In genomic region chr16:9115548-9115947, GRCm38 (mm10) we compare ENCODE assay signal across 27 mouse cellular contexts.
DNase-seq lines count a peak whose midpoint lies in the region; ATAC-seq lines count a peak whose summit lies in the region.
"Had no signal": no experiment of that assay in that cellular context is flagged by ENCODE, and none has a peak within 500 bp of the region (broad histone marks: within the 10 kb centered on the region; RNA-seq: fewer than 3 reads in every experiment).

No protein-coding gene starts in this region.

- H3K4me3 ChIP-seq in forebrain, embryonic 12.5 days (replicated peaks): no peak overlapping the region
- H3K4me3 ChIP-seq in forebrain, embryonic 15.5 days: no peak overlapping the region
- H3K4me3 ChIP-seq in midbrain, embryonic 12.5 days: no peak overlapping the region
- no peak overlapping the region for H3K4me3 ChIP-seq in midbrain, embryonic 15.5 days
- H3K4me3 ChIP-seq: embryonic facial prominence, embryonic 15.5 days; heart, embryonic 12.5 days; left cerebral cortex, adult 2 months; limb, embryonic 10.5 days; liver, embryonic 15.5 days; lung, embryonic 15.5 days; megakaryocyte, embryonic 14.5 days; stomach, embryonic 15.5 days had no signal

- 58% methylated on average over 5 of the region's 5 CpGs for WGBS in forebrain, embryonic 12.5 days
- 57% methylated on average over 5 of the region's 5 CpGs for WGBS in forebrain, embryonic 15.5 days
- WGBS in midbrain, embryonic 12.5 days: 54% methylated on average over 5 of the region's 5 CpGs
- 46% methylated on average over 5 of the region's 5 CpGs for WGBS in midbrain, embryonic 15.5 days

- H3K36me3 ChIP-seq in forebrain, embryonic 12.5 days (replicated peaks): no peaks in the 10 kb centered on the region
- no peaks in the 10 kb centered on the region for H3K36me3 ChIP-seq in forebrain, embryonic 15.5 days
- no peaks in the 10 kb centered on the region for H3K36me3 ChIP-seq in midbrain, embryonic 12.5 days
- no peaks in the 10 kb centered on the region for H3K36me3 ChIP-seq in midbrain, embryonic 15.5 days (replicated peaks)
- H3K36me3 ChIP-seq: embryonic facial prominence, embryonic 15.5 days; heart, embryonic 12.5 days; limb, embryonic 10.5 days; liver, embryonic 15.5 days; lung, embryonic 15.5 days; stomach, embryonic 15.5 days had no signal

- H3K4me2 ChIP-seq in forebrain, embryonic 12.5 days: no peak overlapping the region
- H3K4me2 ChIP-seq in forebrain, embryonic 15.5 days (replicated peaks): no peak overlapping the region
- H3K4me2 ChIP-seq in midbrain, embryonic 12.5 days (replicated peaks): no peak overlapping the region
- H3K4me2 ChIP-seq in midbrain, embryonic 15.5 days: no peak overlapping the region
- H3K4me2 ChIP-seq: embryonic facial prominence, embryonic 15.5 days; heart, embryonic 12.5 days; hindbrain, embryonic 14.5 days; liver, embryonic 15.5 days; lung, embryonic 15.5 days; stomach, embryonic 15.5 days had no signal

- H3K9ac ChIP-seq in forebrain, embryonic 12.5 days: no peak overlapping the region
- H3K9ac ChIP-seq in forebrain, embryonic 15.5 days (replicated peaks): no peak overlapping the region
- H3K9ac ChIP-seq in midbrain, embryonic 12.5 days (replicated peaks): no peak overlapping the region
- no peak overlapping the region for H3K9ac ChIP-seq in midbrain, embryonic 15.5 days
- H3K9ac ChIP-seq: embryonic facial prominence, embryonic 15.5 days; heart, embryonic 12.5 days; hindbrain, embryonic 14.5 days; liver, embryonic 15.5 days; lung, embryonic 15.5 days; stomach, embryonic 15.5 days had no signal

- peak; percentile 30 for DNase-seq in embryo, embryonic 11.5 days (ENCODE audit: low read depth, low spot score)
- DNase-seq in mesoderm, embryonic 11.5 days (ENCODE audit: low read depth, low spot score): peak; percentile 77
- no peak for DNase-seq in urinary bladder, postnatal 14 days (ENCODE audit: low spot score)
- DNase-seq: adrenal gland, postnatal 10 days; cerebellum, adult 8-10 months; cerebellum, postnatal 36 days; heart, postnatal 10 days; kidney, adult 18-20 months; kidney, postnatal 4 days; liver; lung, postnatal 36 days; thymus, postnatal 25 days had no signal

- 0 out of 2 replicates have a peak, but pooled peaks have one; percentile 30 for ATAC-seq in forebrain, embryonic 12.5 days (ENCODE audit: low FRiP score)
- no peak for ATAC-seq in forebrain, embryonic 15.5 days (replicated peaks)
- ATAC-seq in midbrain, embryonic 12.5 days (ENCODE audit: low FRiP score, low read depth): 0 out of 2 replicates have a peak, but pooled peaks have one; percentile 27
- no peak for ATAC-seq in midbrain, embryonic 15.5 days (replicated peaks)
- ATAC-seq: activated CD4-positive, CD25-positive, alpha-beta regulatory T cell, adult 4 months; inflammation-experienced regulatory T-cells, adult 6 months had no signal

- H3K4me1 ChIP-seq in forebrain, embryonic 12.5 days: no peaks in the 10 kb centered on the region; the same call in 1 of the 2 replicates
- no peaks in the 10 kb centered on the region for H3K4me1 ChIP-seq in forebrain, embryonic 15.5 days
- 0 out of 2 replicates have a peak, but pooled peaks cover 3% of the 10 kb centered on the region for H3K4me1 ChIP-seq in midbrain, embryonic 12.5 days
- H3K4me1 ChIP-seq in midbrain, embryonic 15.5 days: no peaks in the 10 kb centered on the region; the same call in 1 of the 2 replicates
- H3K4me1 ChIP-seq: embryonic facial prominence, embryonic 15.5 days; heart, embryonic 12.5 days; liver, embryonic 15.5 days; lung, embryonic 15.5 days; megakaryocyte, embryonic 14.5 days; stomach, embryonic 15.5 days had no signal

- H3K27ac ChIP-seq in forebrain, embryonic 12.5 days: no peak overlapping the region
- no peak overlapping the region for H3K27ac ChIP-seq in forebrain, embryonic 15.5 days (replicated peaks)
- H3K27ac ChIP-seq in midbrain, embryonic 12.5 days (replicated peaks): no peak overlapping the region
- no peak overlapping the region for H3K27ac ChIP-seq in midbrain, embryonic 15.5 days
- H3K27ac ChIP-seq: embryonic facial prominence, embryonic 15.5 days; hindbrain, embryonic 14.5 days; left cerebral cortex, adult 2 months; limb, embryonic 10.5 days; liver, embryonic 15.5 days; lung, embryonic 15.5 days; stomach, embryonic 15.5 days had no signal

- H3K9me3 ChIP-seq in forebrain, embryonic 12.5 days: no peaks in the 10 kb centered on the region
- H3K9me3 ChIP-seq in forebrain, embryonic 15.5 days: no peaks in the 10 kb centered on the region
- H3K9me3 ChIP-seq in midbrain, embryonic 12.5 days: 0 out of 2 replicates have a peak, but pooled peaks cover 3% of the 10 kb centered on the region
- H3K9me3 ChIP-seq in midbrain, embryonic 15.5 days: 0 out of 2 replicates have a peak, but pooled peaks cover 3% of the 10 kb centered on the region
- H3K9me3 ChIP-seq: embryonic facial prominence, embryonic 15.5 days; heart, embryonic 12.5 days; limb, embryonic 10.5 days; liver, embryonic 15.5 days; lung, embryonic 15.5 days; megakaryocyte, embryonic 14.5 days; stomach, embryonic 15.5 days had no signal

- no peaks in the 10 kb centered on the region for H3K27me3 ChIP-seq in forebrain, embryonic 12.5 days
- H3K27me3 ChIP-seq in forebrain, embryonic 15.5 days: no peaks in the 10 kb centered on the region
- H3K27me3 ChIP-seq in midbrain, embryonic 12.5 days: no peaks in the 10 kb centered on the region
- H3K27me3 ChIP-seq in midbrain, embryonic 15.5 days (replicated peaks): no peaks in the 10 kb centered on the region
- H3K27me3 ChIP-seq: embryonic facial prominence, embryonic 15.5 days; heart, embryonic 12.5 days; liver, embryonic 15.5 days; lung, embryonic 15.5 days; megakaryocyte, embryonic 14.5 days; stomach, embryonic 15.5 days had no signal

Comparison
In these comparisons a context has a peak if more than half of its experiments do, and no peak if none do; other contexts are left out.
1. ATAC-seq: peak in forebrain, embryonic 12.5 days (single experiment) and midbrain, embryonic 12.5 days (single experiment); none in forebrain, embryonic 15.5 days (single experiment) and midbrain, embryonic 15.5 days (single experiment).